ENCODE assay signal across 25 mouse cellular contexts in the genomic region with DNA sequence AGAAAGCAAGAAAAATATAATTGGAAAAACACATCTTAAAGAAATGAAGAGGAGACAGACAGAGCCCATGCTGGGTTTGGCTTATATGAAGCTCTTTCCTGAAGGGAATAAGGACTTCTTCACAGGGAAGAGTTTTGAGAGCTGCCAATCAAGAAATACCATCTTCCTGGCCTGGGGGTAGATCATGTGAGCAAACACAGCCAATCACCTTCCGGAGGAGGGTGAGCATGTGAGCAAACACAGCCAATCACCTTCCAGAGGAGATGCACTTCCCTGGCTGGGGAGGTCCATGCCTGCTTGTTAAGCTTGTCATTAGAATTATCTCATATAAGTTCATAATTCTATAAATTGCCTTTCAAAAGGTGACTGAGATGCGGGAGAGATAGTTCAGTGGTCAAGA.
DNase-seq lines count a peak whose midpoint lies in the region; ATAC-seq and TF ChIP-seq lines count a peak whose summit lies in the region.
"Had no signal": no experiment of that assay in that cellular context is flagged by ENCODE, and none has a peak within 500 bp of the region (broad histone marks: within the 10 kb centered on the region; RNA-seq: fewer than 3 reads in every experiment).

No protein-coding gene starts in this region.

- no peak for TF ChIP-seq EP300 in CH12.LX (IDR thresholded peaks at IDR 0.05; ENCODE audit: low read length)

- no peak overlapping the region for H3K27ac ChIP-seq in CH12.LX (ENCODE audit: insufficient read depth, low read depth)
- no peak overlapping the region for H3K27ac ChIP-seq in forebrain, embryonic 13.5 days

- WGBS in forebrain, embryonic 13.5 days: 95% methylated on average over 2 of the region's 2 CpGs

- no peak for ATAC-seq in CD4-positive, CD25-positive, alpha-beta regulatory T cell, adult 4 months
- ATAC-seq in forebrain, embryonic 13.5 days: no peak
- ATAC-seq: activated CD4-positive, CD25-positive, alpha-beta regulatory T cell, adult 4 months; Patski had no signal

- H3K27me3 ChIP-seq in C2C12 (ENCODE audit: control insufficient read depth, insufficient read depth, insufficient read length) (peaks cover 35% of the 10 kb centered on the region), CH12.LX (replicated peaks) (peaks cover 78% of the 10 kb centered on the region)
- H3K27me3 ChIP-seq in forebrain, embryonic 13.5 days: no peaks in the 10 kb centered on the region

- in situ Hi-C loops in CH12.LX (cut with MboI; ENCODE audit: low pct_ligation_motif_present, low pct_unique_long_range_greater_than_20kb, low sequenced_read_pairs): no loop called here

- H3K79me3 ChIP-seq in C2C12 (ENCODE audit: low read depth): no peaks in the 10 kb centered on the region

- no peak for TF ChIP-seq RAD21 in CH12.LX (IDR thresholded peaks at IDR 0.05; ENCODE audit: low read depth, low read length)

- no peak; the same call in 1 of the 2 replicates for TF ChIP-seq POLR2A in CH12.LX (IDR thresholded peaks at IDR 0.05; ENCODE audit: low read depth, low read length)

- H3K79me2 ChIP-seq in C2C12 (ENCODE audit: control insufficient read depth, insufficient read depth) (no peaks in the 10 kb centered on the region), CH12.LX (replicated peaks; ENCODE audit: control insufficient read depth, extremely low read depth, insufficient read depth, poor library complexity, severe bottlenecking) (no peaks in the 10 kb centered on the region)

- no peak overlapping the region for H3ac ChIP-seq in C2C12 (ENCODE audit: control insufficient read depth, insufficient read length, low read depth)

- H3K9ac ChIP-seq in CH12.LX (ENCODE audit: insufficient read depth, low read depth): no peak overlapping the region
- H3K9ac ChIP-seq in forebrain, embryonic 13.5 days: no peak overlapping the region

- H3K36me3 ChIP-seq in C2C12 (ENCODE audit: control insufficient read depth, insufficient read depth): no peaks in the 10 kb centered on the region
- H3K36me3 ChIP-seq in CH12.LX (replicated peaks in 1 of 2; ENCODE audit: control insufficient read depth in 1 of 2, insufficient read depth in 1 of 2, low read length in 1 of 2): no peaks in the 10 kb centered on the region
- no peaks in the 10 kb centered on the region for H3K36me3 ChIP-seq in forebrain, embryonic 13.5 days (ENCODE audit: poor library complexity, severe bottlenecking)
- H3K36me3 ChIP-seq: G1E had no signal

- no peak for TF ChIP-seq CTCF in C2C12 (IDR thresholded peaks at IDR 0.05; ENCODE audit: control insufficient read depth, insufficient read depth, insufficient read length)
- TF ChIP-seq CTCF in CH12.LX (conservative IDR thresholded peaks at IDR 0.05 in 1 of 2, IDR thresholded peaks at IDR 0.05 in 1 of 2; ENCODE audit: low read depth in 2 of 2, low read length in 2 of 2): no peak

- H3K9me3 ChIP-seq in CH12.LX (replicated peaks; ENCODE audit: low read length): peaks cover under 1% of the 10 kb centered on the region
- no peaks in the 10 kb centered on the region for H3K9me3 ChIP-seq in forebrain, embryonic 13.5 days (replicated peaks)

- DNase-seq in 416B (ENCODE audit: low read depth) (peak; percentile 14), A20 (ENCODE audit: low read depth, low spot score) (peak; percentile 13), CH12.LX (ENCODE audit: extremely low read depth) (peak; percentile 28)
- no peak for DNase-seq in heart, postnatal 36 days
- no peak for DNase-seq in embryo, embryonic 10.5 days (ENCODE audit: low spot score)
- DNase-seq: adrenal gland, adult 2 months; adrenal gland, adult 8-10 months; adrenal gland, postnatal 10 days; adrenal gland, postnatal 14 days; adrenal gland, postnatal 25 days; adrenal gland, postnatal 36 days; B cell, adult 2 months; cerebellum, adult 11 months; cerebellum, adult 11-12 months; cerebellum, adult 18-20 months; cerebellum, adult 2 months; cerebellum, adult 8-10 months; cerebellum, adult 9-10 months; cerebellum, adult 9-11 months had no signal

- dilution Hi-C loops in CH12.LX (cut with MboI; ENCODE audit: extremely low pct_ligation_motif_present, extremely low pct_unique_long_range_greater_than_20kb, low sequenced_read_pairs): no loop called here

- H3K4me1 ChIP-seq in CH12.LX (ENCODE audit: control insufficient read depth in 1 of 2, insufficient read depth in 2 of 2): no peaks in the 10 kb centered on the region
- H3K4me1 ChIP-seq in forebrain, embryonic 13.5 days: 0 out of 2 replicates have a peak, but pooled peaks cover 3% of the 10 kb centered on the region

- H3K4me3 ChIP-seq in C2C12 (ENCODE audit: insufficient read depth, poor library complexity, severe bottlenecking) (no peak overlapping the region), CH12.LX (replicated peaks in 1 of 3; ENCODE audit: low read depth in 2 of 3, low read length in 2 of 3, poor library complexity in 1 of 3) (no peak overlapping the region)
- H3K4me3 ChIP-seq in forebrain, embryonic 13.5 days: no peak overlapping the region

- intact Hi-C loops in heart, postnatal 36 days (cut with DNase I): loop anchor here (10.0 kb wide), 1 partner anchor 244 kb away; no protein-coding TSS in a partner anchor

- no peak overlapping the region for H3K4me2 ChIP-seq in CH12.LX (ENCODE audit: insufficient read depth, low read depth, poor library complexity, severe bottlenecking)
- no peak overlapping the region for H3K4me2 ChIP-seq in forebrain, embryonic 13.5 days

TF ChIP-seq in C2C12, 6 proteins besides CTCF, POLR2A, EP300 and RAD21:
- no peak for TF ChIP-seq MYOD1 (IDR thresholded peaks at IDR 0.05; ENCODE audit: control insufficient read depth, insufficient read length, low read depth)
- TF ChIP-seq USF1 (IDR thresholded peaks at IDR 0.05; ENCODE audit: low read depth): peak; percentile 67
- TF ChIP-seq CEBPB (IDR thresholded peaks at IDR 0.05; ENCODE audit: low read depth): no peak
- TF ChIP-seq MYOG (IDR thresholded peaks at IDR 0.05; ENCODE audit: control insufficient read depth, extremely low read depth, insufficient read length): no peak
- no peak for TF ChIP-seq MAX (IDR thresholded peaks at IDR 0.05)

TF ChIP-seq in CH12.LX, 34 proteins besides CTCF, POLR2A, EP300 and RAD21:
- TF ChIP-seq MAX (IDR thresholded peaks at IDR 0.05; ENCODE audit: low read length) (peak; percentile 79), POLR2AphosphoS2 (IDR thresholded peaks at IDR 0.05; ENCODE audit: low read depth, low read length) (no peak), PAX5 (IDR thresholded peaks at IDR 0.05; ENCODE audit: low read length) (no peak), USF2 (conservative IDR thresholded peaks at IDR 0.05; ENCODE audit: low read depth, low read length) (peak; percentile 96), UBTF (IDR thresholded peaks at IDR 0.05; ENCODE audit: low read depth, low read length) (no peak), USF1 (IDR thresholded peaks at IDR 0.05; ENCODE audit: low read depth, low read length) (peak; percentile 94), IRF4 (IDR thresholded peaks at IDR 0.05; ENCODE audit: low read depth, low read length) (no peak), ETS1 (conservative IDR thresholded peaks at IDR 0.05; ENCODE audit: low read depth, low read length) (no peak), HCFC1 (IDR thresholded peaks at IDR 0.05; ENCODE audit: low read depth, low read length) (no peak), ZKSCAN1 (IDR thresholded peaks at IDR 0.05; ENCODE audit: borderline replicate concordance, low read depth, low read length) (no peak)

Comparison
In these comparisons a context has a peak if more than half of its experiments do, and no peak if none do; other contexts are left out.
1. DNase-seq: peak in 416B (single experiment), A20 (single experiment) and CH12.LX (single experiment); none in heart, postnatal 36 days (0 of 2) and embryo, embryonic 10.5 days (single experiment).